Mouse (Mus musculus) heart, adult 2 months (tissue): ENCODE data around the gene Calm2. TPM values are rescaled to one million over a fixed set of nuclear protein-coding genes. Genes with fewer than 3 reads are reported as not detected.

ENCODE experiments used
- DNase-seq, 2 experiments: peaks; one replicate each; pipeline ENCODE4 v3.0.0; 2021
- H3K27ac ChIP-seq: fragments of 200-600 bp; 2 replicates; pipeline ENCODE4 v1.8.1; 2022
- H3K27me3 ChIP-seq: fragments of 200-500 bp; 2 replicates; pipeline ENCODE4 v1.6.1; 2012; ENCODE audit warnings: mild to moderate bottlenecking, low read length, inconsistent platforms, mixed read lengths; ENCODE audit not compliant: control insufficient read depth, insufficient read depth
- H3K36me3 ChIP-seq: fragments of 200-500 bp; 2 replicates; pipeline ENCODE4 v1.6.1; 2012; ENCODE audit warnings: low read length, inconsistent platforms; ENCODE audit not compliant: control insufficient read depth, insufficient read depth
- H3K4me1 ChIP-seq: fragments of 200-500 bp; 2 replicates; pipeline ENCODE4 v1.6.1; 2011; ENCODE audit warnings: low read length; ENCODE audit not compliant: control insufficient read depth, insufficient read depth
- H3K4me3 ChIP-seq: fragments of 200-600 bp; 2 replicates; pipeline ENCODE4 v1.8.1; 2022
- H3K79me2 ChIP-seq: fragments of 200-500 bp; replicated peaks from 2 replicates; pipeline ENCODE4 v1.6.1; 2012; ENCODE audit warnings: mild to moderate bottlenecking, inconsistent platforms, low read length, moderate library complexity, mixed read lengths; ENCODE audit not compliant: control insufficient read depth, insufficient read depth
- H3K9ac ChIP-seq: fragments of 200-500 bp; 2 replicates; pipeline ENCODE4 v1.6.1; 2012; ENCODE audit warnings: low read depth, mild to moderate bottlenecking, control low read depth, inconsistent platforms, low read length, mixed read lengths
- CTCF ChIP-seq: fragments of 200-600 bp; IDR thresholded peaks from 2 replicates; pipeline ENCODE4 v1.8.1; 2022; ENCODE audit warnings: antibody characterized with exemption, mild to moderate bottlenecking, moderate library complexity
- EP300 ChIP-seq: fragments of 200-500 bp; IDR thresholded peaks from 2 replicates; pipeline ENCODE4 v1.6.1; 2011; ENCODE audit warnings: low read depth, low read length, control low read depth; ENCODE audit not compliant: insufficient read depth
- POLR2A ChIP-seq: fragments of 200-500 bp; IDR thresholded peaks from 2 replicates; pipeline ENCODE4 v1.6.1; 2011; ENCODE audit warnings: mild to moderate bottlenecking, low read depth, low read length, control low read depth; ENCODE audit not compliant: insufficient read depth
- WGBS: fragments of 180-500 bp; shearing (Covaris S2); methylation state at CpG from one replicate; pipeline ENCODE4 v1.1.7; 2018; 5-methylcytosine and 5-hydroxymethylcytosine counted together
- intact Hi-C: fragments of 180-260 bp; cut with DNase I; formaldehyde crosslinking; loops from one replicate; pipeline ENCODE4 v1.15.1; 2025
- polyA plus RNA-seq: library from polyadenylated mRNA; depleted of rRNA; stranded (reverse); fragments of >200 nt; gene quantifications from 2 replicates; pipeline ENCODE4 v1.2.3, GENCODE M21; 2012
- total RNA-seq, 2 experiments: library from RNA; stranded (reverse); gene quantifications; 2 replicates each; pipeline ENCODE4 v1.2.3; 2021

Gene Calm2
- total and polyA plus RNA-seq, 3 experiments, result 36.7 to 145 (median 132) TPM

GRCm38 (mm10) chr17:87406646-87407045 lies 40.1 kb downstream of the Calm2 start:
- 74% methylated on average over 4 of the region's 4 CpGs for WGBS
- TF ChIP-seq POLR2A, result no peak
- no peak for TF ChIP-seq CTCF
- TF ChIP-seq EP300, result no peak

GRCm38 (mm10) chr17:87405576-87405975 lies 41.2 kb downstream of the Calm2 start:
- Histone ChIP-seq H3K4me1 (no peaks in the 10 kb centered on the region), H3K36me3 (no peaks in the 10 kb centered on the region), H3K4me3 (no peak overlapping the region), H3K79me2 (no peaks in the 10 kb centered on the region), H3K9ac (no peak overlapping the region), H3K27me3 (no peaks in the 10 kb centered on the region), H3K27ac (no peak overlapping the region)
- intact Hi-C loops, result no loop called here
- WGBS, result 67% methylated on average over 11 of the region's 11 CpGs
- TF ChIP-seq EP300 (no peak), CTCF (no peak), POLR2A (no peak)
- peak in 1 of 2 experiments; percentile 47 for DNase-seq

More at GRCm38 (mm10) chr17:87406646-87407045, 40.1 kb downstream of the Calm2 start:
- Histone ChIP-seq H3K27ac (no peak overlapping the region), H3K4me1 (no peaks in the 10 kb centered on the region), H3K9ac (no peak overlapping the region), H3K36me3 (no peaks in the 10 kb centered on the region), H3K27me3 (no peaks in the 10 kb centered on the region), H3K79me2 (no peaks in the 10 kb centered on the region), H3K4me3 (no peak overlapping the region)
- DNase-seq, result no peak
- intact Hi-C loops, result no loop called here

GRCm38 (mm10) chr17:87403462-87403861 lies 43.3 kb downstream of the Calm2 start:
- 94% methylated on average over 4 of the region's 4 CpGs for WGBS
- TF ChIP-seq EP300 (no peak), CTCF (no peak), POLR2A (no peak)
- H3K4me1 ChIP-seq, result no peaks in the 10 kb centered on the region
- H3K36me3 ChIP-seq, result no peaks in the 10 kb centered on the region
- no peaks in the 10 kb centered on the region for H3K79me2 ChIP-seq
- intact Hi-C loops, result no loop called here
- no peaks in the 10 kb centered on the region for H3K27me3 ChIP-seq
- H3K9ac ChIP-seq, result no peak overlapping the region
- H3K4me3 ChIP-seq, result no peak overlapping the region
- no peak for DNase-seq
- no peak overlapping the region for H3K27ac ChIP-seq

- H3K4me3 ChIP-seq, result no peak overlapping the region
- intact Hi-C loops, result no loop called here
Observed at GRCm38 (mm10) chr17:87402444-87402843, 44.3 kb downstream of the Calm2 start.

GRCm38 (mm10) chr17:87397088-87397487 lies 49.6 kb downstream of the Calm2 start:
- H3K27ac ChIP-seq, result no peak overlapping the region
- WGBS, result 80% methylated on average over 11 of the region's 11 CpGs
- H3K9ac ChIP-seq, result no peak overlapping the region
- no peaks in the 10 kb centered on the region for H3K36me3 ChIP-seq
- no peak for DNase-seq
- H3K4me1 ChIP-seq, result peaks cover 2% of the 10 kb centered on the region
- TF ChIP-seq EP300, result no peak
- TF ChIP-seq POLR2A, result no peak
- no peak for TF ChIP-seq CTCF
- H3K79me2 ChIP-seq, result no peaks in the 10 kb centered on the region
- intact Hi-C loops, result no loop called here
- H3K4me3 ChIP-seq, result no peak overlapping the region
- H3K27me3 ChIP-seq, result no peaks in the 10 kb centered on the region

More at GRCm38 (mm10) chr17:87402444-87402843, 44.3 kb downstream of the Calm2 start:
- no peaks in the 10 kb centered on the region for H3K36me3 ChIP-seq
- no peak for DNase-seq
- H3K27ac ChIP-seq, result no peak overlapping the region
- no peak for TF ChIP-seq POLR2A
- TF ChIP-seq CTCF, result no peak
- TF ChIP-seq EP300, result no peak
- no peaks in the 10 kb centered on the region for H3K4me1 ChIP-seq
- H3K27me3 ChIP-seq, result no peaks in the 10 kb centered on the region
- WGBS, result 88% methylated on average over 11 of the region's 11 CpGs
- no peak overlapping the region for H3K9ac ChIP-seq
- no peaks in the 10 kb centered on the region for H3K79me2 ChIP-seq

- peak; percentile 70 to 82 for DNase-seq
- Histone ChIP-seq H3K9ac (no peak overlapping the region), H3K4me1 (peaks cover 5% of the 10 kb centered on the region), H3K36me3 (no peaks in the 10 kb centered on the region), H3K4me3 (no peak overlapping the region), H3K79me2 (no peaks in the 10 kb centered on the region), H3K27me3 (no peaks in the 10 kb centered on the region), H3K27ac (peak overlapping the region; percentile 68)
- intact Hi-C loops, result loop anchor here (5.0 kb wide), 1 partner anchor 56 kb away; the partner anchor contains the start of gene Calm2
- WGBS, result 40% methylated on average over 7 of the region's 7 CpGs
- peak; percentile 57 for TF ChIP-seq POLR2A
- TF ChIP-seq CTCF, result 0 out of 2 replicates have a peak, but pooled peaks have one; percentile 2
- peak; percentile 97 for TF ChIP-seq EP300
Observed at GRCm38 (mm10) chr17:87391242-87391641, 55.5 kb downstream of the Calm2 start.
